Mouse (Mus musculus) midbrain, embryonic 14.5 days (tissue): ENCODE data around the gene Barx1. TPM values are rescaled to one million over a fixed set of nuclear protein-coding genes. Genes with fewer than 3 reads are reported as not detected.

Source experiments
- ATAC-seq: fragments of 200-750 bp; cut with Nextera tagmentation; 2 replicates; pipeline ENCODE4 v1.8.0; 2017; ENCODE audit warnings: moderate number of reproducible peaks, moderate library complexity; ENCODE audit not compliant: low FRiP score, low TSS enrichment
- DNase-seq: peaks from one replicate; pipeline ENCODE4 v3.0.0-alpha.2; 2015
- H3K27ac ChIP-seq: fragments of 300-500 bp; sonication (generic); replicated peaks from 2 replicates; pipeline ENCODE4 v1.5.1; 2014; ENCODE audit warnings: mild to moderate bottlenecking, low read depth, low read length, moderate library complexity
- H3K27me3 ChIP-seq: fragments of 300-500 bp; sonication (generic); 2 replicates; pipeline ENCODE4 v1.6.1; 2014; ENCODE audit warnings: low read length, control low read depth, mixed read lengths; ENCODE audit not compliant: control insufficient read depth, insufficient read depth
- H3K36me3 ChIP-seq: fragments of 300-500 bp; sonication (generic); 2 replicates; pipeline ENCODE4 v1.6.1; 2014; ENCODE audit warnings: low read length, control low read depth; ENCODE audit not compliant: control insufficient read depth, insufficient read depth
- H3K4me1 ChIP-seq: fragments of 300-500 bp; sonication (generic); 2 replicates; pipeline ENCODE4 v1.6.1; 2014; ENCODE audit warnings: mild to moderate bottlenecking, antibody characterized with exemption, low read length, control low read depth; ENCODE audit not compliant: control insufficient read depth, insufficient read depth
- H3K4me2 ChIP-seq: fragments of 300-500 bp; sonication (generic); 2 replicates; pipeline ENCODE4 v1.6.1; 2014; ENCODE audit warnings: mild to moderate bottlenecking, low read length, moderate library complexity
- H3K4me3 ChIP-seq: fragments of 300-500 bp; sonication (generic); replicated peaks from 2 replicates; pipeline ENCODE4 v1.5.1; 2014; ENCODE audit warnings: low read depth, low read length
- H3K9ac ChIP-seq: fragments of 300-500 bp; sonication (generic); replicated peaks from 2 replicates; pipeline ENCODE4 v1.6.1; 2014; ENCODE audit warnings: mild to moderate bottlenecking, low read length, moderate library complexity
- H3K9me3 ChIP-seq: fragments of 300-500 bp; sonication (generic); 2 replicates; pipeline ENCODE4 v1.6.1; 2016; ENCODE audit warnings: low read length, control low read depth, mixed read lengths; ENCODE audit not compliant: control insufficient read depth
- WGBS: fragments of 180-500 bp; shearing (Covaris S2); extraction: QIAGEN DNeasy Blood & Tissue Kit; methylation state at CpG from one replicate; pipeline ENCODE4 v1.1.7; 2014; 5-methylcytosine and 5-hydroxymethylcytosine counted together
- polyA plus RNA-seq: library from polyadenylated mRNA; unstranded; fragments of >200 nt; fragmentation: Nextera tagmentation; extraction: Ambion mirVana; gene quantifications from 2 replicates; pipeline ENCODE4 v1.2.1, GENCODE M21; 2014

Gene Barx1
- polyA plus RNA-seq, 1 experiment from 2014 or later = not detected

- no peaks in the 10 kb centered on the region for H3K36me3 ChIP-seq
- no peak overlapping the region for H3K27ac ChIP-seq
- no peak overlapping the region for H3K9ac ChIP-seq
- ATAC-seq (no peak), DNase-seq (peak; percentile 51)
- WGBS = 1% methylated on average over 39 of the region's 39 CpGs
- no peak overlapping the region for H3K4me3 ChIP-seq
- H3K27me3 ChIP-seq = peaks cover 92% of the 10 kb centered on the region
- no peak overlapping the region for H3K4me2 ChIP-seq
- no peaks in the 10 kb centered on the region for H3K9me3 ChIP-seq
- peaks cover 9% of the 10 kb centered on the region; the same call in 1 of the 2 replicates for H3K4me1 ChIP-seq
Observed at GRCm38 (mm10) chr13:48664916-48665655, 2.3 kb downstream of the Barx1 start.

DNA sequence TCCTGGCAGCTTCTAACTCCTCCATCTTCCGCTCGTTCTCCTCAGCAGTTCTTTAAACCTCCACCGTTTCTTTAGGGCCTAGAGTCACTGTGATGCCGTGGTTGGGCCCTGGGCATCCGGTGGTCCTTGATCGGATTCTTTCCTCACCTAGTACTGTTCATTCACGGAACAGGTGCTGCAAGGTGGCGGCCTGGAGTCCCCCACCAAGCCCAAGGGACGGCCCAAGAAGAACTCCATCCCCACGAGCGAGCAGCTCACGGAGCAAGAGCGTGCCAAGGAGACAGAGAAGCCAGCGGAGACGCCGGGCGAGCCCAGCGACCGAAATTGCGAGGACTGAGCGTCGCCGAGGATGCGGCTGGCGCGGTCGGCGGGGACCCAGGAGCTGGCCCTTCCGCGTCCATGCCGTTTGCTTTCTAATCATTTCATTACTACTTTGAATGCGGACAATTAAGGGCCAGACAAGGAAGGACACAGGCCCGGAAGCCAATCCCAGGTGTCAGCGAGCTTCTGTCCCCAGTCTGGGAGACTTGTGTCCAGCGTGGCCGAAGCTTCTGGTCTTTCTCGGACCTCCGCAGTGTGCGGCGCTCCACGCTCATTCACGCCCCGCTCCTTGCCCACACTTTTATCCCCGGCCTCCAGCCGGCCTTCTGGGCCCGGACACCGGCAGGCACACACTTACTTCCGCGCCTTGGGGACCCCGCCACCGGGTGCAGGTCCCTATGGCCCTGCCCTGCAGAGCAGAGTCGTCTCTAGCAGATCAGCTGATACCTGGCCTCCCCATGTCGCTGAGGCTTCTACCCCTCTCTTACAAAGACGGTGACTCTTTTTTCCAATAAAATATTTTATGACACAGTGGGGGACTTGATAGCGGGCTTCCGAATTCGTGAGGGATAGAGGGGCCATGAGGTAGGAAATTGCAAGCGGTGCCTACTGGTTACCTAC lies 3.1 kb downstream of the Barx1 start:
- Histone ChIP-seq H3K27ac (no peak overlapping the region), H3K4me2 (no peak overlapping the region), H3K4me1 (peaks cover 9% of the 10 kb centered on the region; the same call in 1 of the 2 replicates), H3K9ac (no peak overlapping the region), H3K27me3 (peaks cover 92% of the 10 kb centered on the region), H3K36me3 (no peaks in the 10 kb centered on the region), H3K9me3 (no peaks in the 10 kb centered on the region), H3K4me3 (no peak overlapping the region)
- no peak for ATAC-seq
- WGBS = under 1% methylated on average over 58 of the region's 58 CpGs
- DNase-seq = no peak

DNA sequence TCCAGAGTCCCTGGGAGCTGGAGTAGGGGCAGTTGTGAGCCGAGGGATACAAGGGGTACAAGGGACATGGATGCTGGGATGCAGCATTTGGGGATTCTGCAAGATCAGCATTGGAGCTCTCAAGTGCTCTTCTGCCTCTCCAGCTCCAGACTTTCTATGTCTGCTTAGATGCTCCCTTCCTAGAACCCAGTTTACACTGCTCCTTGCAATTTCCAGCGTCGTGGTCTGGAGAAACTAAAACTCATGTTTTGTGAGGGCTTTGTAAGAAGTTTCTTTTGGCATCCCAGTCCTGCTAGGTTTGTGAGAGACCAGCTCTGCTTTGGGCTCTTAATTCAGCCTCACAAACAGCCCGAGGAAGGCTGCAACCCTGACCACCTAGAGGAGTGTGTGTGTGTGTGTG lies 4.7 kb downstream of the Barx1 start:
- Histone ChIP-seq H3K9me3 (no peaks in the 10 kb centered on the region), H3K27ac (no peak overlapping the region), H3K4me3 (no peak overlapping the region), H3K4me2 (no peak overlapping the region), H3K9ac (no peak overlapping the region), H3K36me3 (no peaks in the 10 kb centered on the region), H3K27me3 (peaks cover 90% of the 10 kb centered on the region), H3K4me1 (peaks cover 11% of the 10 kb centered on the region; the same call in 1 of the 2 replicates)
- ATAC-seq = no peak
- WGBS = 0% methylated on average over 4 of the region's 4 CpGs
- no peak for DNase-seq

DNA sequence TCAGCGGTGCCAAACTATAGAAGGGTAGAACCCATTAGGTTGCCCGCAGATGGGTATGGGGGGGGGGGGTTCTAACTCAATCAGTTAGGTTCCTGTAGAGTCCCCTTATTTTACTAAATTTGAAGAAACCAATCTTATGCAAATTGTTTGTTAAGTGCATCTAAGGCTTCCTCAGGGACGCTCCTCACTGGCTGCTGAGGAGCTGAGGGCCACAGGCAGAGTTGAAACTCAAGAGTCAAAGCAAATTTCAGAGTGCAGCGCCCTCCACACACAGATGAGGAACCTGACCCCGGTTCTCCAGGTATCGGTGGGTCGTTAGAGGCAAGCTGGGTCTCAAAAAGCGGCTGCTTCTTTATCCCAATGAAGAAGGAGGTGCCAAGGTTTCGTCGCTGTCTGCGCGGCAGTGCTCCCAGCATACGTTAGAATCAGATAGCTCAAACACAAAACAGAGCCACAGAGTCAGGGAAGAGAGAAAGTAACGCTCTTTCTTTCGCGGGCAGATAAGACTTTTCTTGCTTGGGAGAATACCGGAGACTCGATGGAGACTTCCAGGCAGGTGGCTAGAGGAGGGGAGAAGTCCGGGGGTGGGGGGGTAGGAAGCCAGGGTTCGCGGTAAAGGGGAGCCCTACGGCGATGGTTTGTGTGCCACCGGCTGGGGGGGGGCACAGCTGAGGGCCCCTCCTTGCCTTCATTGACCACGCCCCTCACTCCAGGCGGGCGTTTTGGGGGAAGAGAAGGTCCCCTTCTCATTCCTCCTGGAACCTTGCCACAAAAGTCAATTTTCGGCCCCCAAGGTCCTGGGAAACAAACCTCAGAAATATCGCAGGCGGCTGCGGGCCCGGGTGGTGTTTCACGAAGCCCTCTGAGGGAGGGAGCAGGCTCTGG lies 5.5 kb downstream of the Barx1 start:
- H3K4me3 ChIP-seq = 0 out of 2 replicates have a peak overlapping the region, but pooled peaks have one; percentile 7
- peaks cover 7% of the 10 kb centered on the region; the same call in 1 of the 2 replicates for H3K4me1 ChIP-seq
- no peak overlapping the region for H3K9ac ChIP-seq
- DNase-seq (no peak), ATAC-seq (no peak)
- H3K9me3 ChIP-seq = no peaks in the 10 kb centered on the region
- peaks cover 94% of the 10 kb centered on the region for H3K27me3 ChIP-seq
- WGBS = under 1% methylated on average over 33 of the region's 33 CpGs
- H3K36me3 ChIP-seq = no peaks in the 10 kb centered on the region
- H3K4me2 ChIP-seq = peak overlapping the region; percentile 24; the same call in 1 of the 2 replicates
- no peak overlapping the region for H3K27ac ChIP-seq

- Histone ChIP-seq H3K4me2 (peak overlapping the region; percentile 24), H3K27ac (no peak overlapping the region), H3K27me3 (peaks cover 90% of the 10 kb centered on the region), H3K4me3 (0 out of 2 replicates have a peak overlapping the region, but pooled peaks have one; percentile 7), H3K9me3 (no peaks in the 10 kb centered on the region), H3K4me1 (peaks cover 7% of the 10 kb centered on the region; the same call in 1 of the 2 replicates), H3K9ac (no peak overlapping the region), H3K36me3 (no peaks in the 10 kb centered on the region)
- ATAC-seq (no peak), DNase-seq (peak; percentile 60)
- under 1% methylated on average over 34 of the region's 34 CpGs for WGBS
Observed at GRCm38 (mm10) chr13:48668976-48669534, 6.3 kb downstream of the Barx1 start.

- Histone ChIP-seq H3K27me3 (peaks cover 58% of the 10 kb centered on the region), H3K9ac (no peak overlapping the region), H3K27ac (no peak overlapping the region), H3K4me2 (peak overlapping the region; percentile 36), H3K4me1 (0 out of 2 replicates have a peak, but pooled peaks cover 2% of the 10 kb centered on the region), H3K4me3 (0 out of 2 replicates have a peak overlapping the region, but pooled peaks have one; percentile 8), H3K9me3 (no peaks in the 10 kb centered on the region), H3K36me3 (no peaks in the 10 kb centered on the region)
- ATAC-seq (no peak), DNase-seq (no peak)
- under 1% methylated on average over 24 of the region's 24 CpGs for WGBS
Observed at GRCm38 (mm10) chr13:48672312-48672840, 9.6 kb downstream of the Barx1 start.

DNA sequence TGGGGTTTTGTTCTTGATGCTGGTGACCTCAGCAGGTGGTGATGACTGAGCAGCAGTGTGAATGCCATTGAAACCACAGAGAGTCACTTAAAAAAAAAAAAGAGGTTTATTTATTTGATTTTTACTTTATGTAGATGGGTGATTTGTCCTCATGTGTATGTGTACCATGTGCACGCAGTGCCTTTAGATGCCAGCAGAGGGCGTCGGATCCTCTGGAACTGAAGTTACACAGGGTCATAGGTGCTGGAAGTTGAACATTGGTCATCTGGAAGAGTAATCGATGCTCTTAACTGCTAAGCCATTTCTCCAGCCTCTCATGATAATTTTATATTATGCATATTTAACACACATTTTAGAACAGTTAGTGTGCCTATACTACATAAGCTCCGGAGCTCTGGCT lies 11.8 kb downstream of the Barx1 start:
- Histone ChIP-seq H3K4me3 (no peak overlapping the region), H3K4me1 (0 out of 2 replicates have a peak, but pooled peaks cover 2% of the 10 kb centered on the region), H3K9me3 (no peaks in the 10 kb centered on the region), H3K9ac (no peak overlapping the region), H3K27me3 (peaks cover 36% of the 10 kb centered on the region), H3K36me3 (no peaks in the 10 kb centered on the region), H3K4me2 (no peak overlapping the region), H3K27ac (no peak overlapping the region)
- DNase-seq (no peak), ATAC-seq (no peak)
- whole genome bisulfite sequencing = 84% methylated on average over 5 of the region's 5 CpGs
